ENCODE assay signal across 8 mouse cellular contexts in the genomic region with DNA sequence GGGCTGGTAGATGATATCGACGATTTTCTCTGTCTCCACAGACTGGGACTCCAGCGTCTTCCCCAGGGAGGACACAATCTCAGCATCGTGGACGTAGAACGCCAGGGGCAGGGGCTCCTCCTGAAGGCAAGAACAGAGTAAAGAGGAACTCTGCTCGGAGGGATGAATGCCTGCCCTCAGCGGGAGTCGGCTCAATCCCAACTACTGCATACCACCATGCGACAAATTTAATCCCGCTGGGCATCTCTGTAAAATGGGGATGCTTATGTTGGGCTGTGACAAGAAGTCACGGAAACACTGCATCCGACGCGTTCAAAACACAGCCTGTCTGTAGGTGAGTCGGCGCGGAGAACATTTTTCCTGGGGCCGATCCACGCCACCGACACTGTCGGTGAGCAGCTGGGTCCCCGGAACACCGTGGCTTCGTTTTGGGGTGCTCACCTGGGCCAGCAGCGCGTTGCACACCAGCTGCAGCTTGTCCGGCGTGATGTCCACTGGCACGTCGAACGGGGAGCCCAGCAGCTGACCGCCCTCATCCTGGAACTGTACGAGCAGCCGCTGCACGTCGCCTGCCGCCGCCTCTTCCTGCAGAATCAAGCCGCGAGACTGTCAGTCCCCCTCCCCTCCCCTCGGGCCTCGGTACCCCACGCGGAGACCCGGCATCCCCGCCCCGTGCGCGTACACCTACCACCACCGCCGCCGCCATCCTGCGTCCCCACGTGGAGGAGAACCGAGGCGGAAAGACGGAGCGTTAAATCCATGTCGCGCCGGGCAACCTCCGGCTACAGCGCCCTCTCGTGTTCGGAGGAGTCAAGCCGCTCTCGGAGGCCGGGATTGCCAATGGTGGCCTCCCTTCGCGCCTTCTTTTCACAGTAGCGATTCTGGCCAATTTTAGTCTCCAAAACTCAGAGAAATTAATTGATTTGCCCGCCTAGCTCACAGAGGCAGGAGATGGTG. TPM values are rescaled to one million over a fixed set of nuclear protein-coding genes. Genes with fewer than 3 reads are reported as not detected.
DNase-seq lines count a peak whose midpoint lies in the region; ATAC-seq lines count a peak whose summit lies in the region.

TSS of gene Nle1 (minus strand) at position 761 of the 957 bp plus-strand sequence.

- WGBS in hindbrain, embryonic 12.5 days, result 1% methylated on average over 71 of the region's 73 CpGs

- H3K4me2 ChIP-seq in hindbrain, embryonic 12.5 days (replicated peaks), result peak within 1 kb of the TSS; percentile 77

- peak; percentile 76 for ATAC-seq in hindbrain, embryonic 12.5 days (ENCODE audit: low FRiP score)

- H3K9me3 ChIP-seq in hindbrain, embryonic 12.5 days (replicated peaks), result no peaks in the 10 kb centered on the region

- H3K27me3 ChIP-seq in hindbrain, embryonic 12.5 days, result peaks cover 9% of the 10 kb centered on the region

- peak within 1 kb of the TSS; percentile 82 for H3K4me3 ChIP-seq in hindbrain, embryonic 12.5 days

- no peak within 1 kb of the TSS for H3K27ac ChIP-seq in hindbrain, embryonic 12.5 days

- peak within 1 kb of the TSS; percentile 85 for H3K9ac ChIP-seq in hindbrain, embryonic 12.5 days

- H3K36me3 ChIP-seq in hindbrain, embryonic 12.5 days, result peaks cover 31% of the 10 kb centered on the region

- DNase-seq in Muller cell, postnatal 12 days (ENCODE audit: inconsistent ontology term), result peak; percentile 86
- peak; percentile 90 for DNase-seq in cerebellum, adult 9-11 months
- peak; percentile 86 to 89 for DNase-seq in frontal cortex, postnatal 10 days (ENCODE audit: low spot score in 2 of 2)
- peak; percentile 93 for DNase-seq in layer of hippocampus, postnatal 14 days (ENCODE audit: low spot score in 2 of 2)
- DNase-seq in lung, postnatal 14 days, result peak; percentile 95
- peak; percentile 71 for DNase-seq in retina, adult 2 months (ENCODE audit: low read depth, low spot score)
- peak; percentile 92 to 95 for DNase-seq in thymus, postnatal 36 days

- peaks cover 7% of the 10 kb centered on the region for H3K4me1 ChIP-seq in hindbrain, embryonic 12.5 days

RNA-seq across cellular contexts. Expression of gene Nle1, which starts in this region (rescaled TPM):
- 32.1 and 32.7 TPM in 2 replicates for polyA plus RNA-seq in hindbrain, embryonic 12.5 days (2016; fragmentation: Nextera tagmentation; extraction: Ambion mirVana)
- 10 to 100 TPM; 34.4 to 35.1 TPM for total RNA-seq in layer of hippocampus, postnatal 14 days (2021)
